Mouse (Mus musculus): ENCODE results near the gene Tnfsf9.
"Not testable (repeated sequence)": the region's sequence is repeated elsewhere in the genome, so short reads cannot be mapped to it uniquely, and the experiment has no call there.

Tnfsf9 gene

DNA sequence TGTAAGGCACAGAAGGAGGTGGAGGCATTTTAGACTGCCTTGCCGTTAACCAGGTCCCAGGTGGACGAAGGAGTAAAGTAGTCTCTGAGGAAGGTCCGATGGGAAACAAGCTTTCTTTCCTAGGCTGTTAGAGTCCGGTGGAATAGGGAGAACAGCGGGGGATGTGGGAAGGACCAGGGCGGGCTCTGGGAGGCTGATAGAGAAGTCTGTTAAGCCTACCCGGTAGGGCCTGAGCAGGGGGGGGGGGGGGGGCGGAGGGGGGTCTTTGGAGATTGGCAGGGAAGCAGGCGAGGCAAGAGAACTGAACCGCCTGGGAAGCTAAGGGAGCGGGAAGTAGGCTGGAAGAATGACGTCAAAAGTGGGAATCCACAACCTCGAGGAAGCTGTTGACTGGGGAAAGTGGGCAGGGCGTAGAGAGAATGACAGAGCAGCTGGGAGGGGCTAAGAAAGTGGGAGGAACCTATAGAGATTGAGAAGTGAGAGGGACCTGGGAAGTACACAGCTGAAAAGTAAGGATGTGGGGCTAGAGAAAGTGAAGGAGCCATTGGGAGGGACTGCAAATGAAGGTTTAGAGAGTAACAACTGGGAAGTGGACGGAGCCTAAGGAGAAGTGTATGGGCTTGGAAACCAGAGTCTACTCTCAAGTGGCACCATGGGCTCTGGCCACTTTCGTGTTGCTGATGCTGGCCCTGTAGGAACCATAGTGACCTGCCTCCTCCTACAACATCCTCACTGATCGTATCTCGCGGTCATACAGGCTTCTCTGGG lies 9.1 kb upstream of the Tnfsf9 start:
- no peak for DNase-seq

DNA sequence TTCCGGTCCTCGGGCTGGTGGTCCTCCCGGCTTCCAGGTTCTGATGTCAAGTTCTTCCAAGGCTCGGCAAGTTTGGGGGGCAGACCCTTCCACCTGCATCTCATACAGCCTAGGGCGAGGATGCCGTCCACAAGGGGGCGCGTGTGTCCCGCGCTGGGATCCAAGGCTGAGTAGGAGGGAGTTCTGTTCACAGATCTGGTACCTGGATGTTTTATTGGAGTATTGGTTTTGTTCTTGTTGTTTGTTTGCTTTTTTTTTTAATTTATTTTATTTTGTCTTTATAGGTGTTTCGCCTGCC lies 8.6 kb upstream of the Tnfsf9 start:
- peak; percentile 90 for DNase-seq

DNA sequence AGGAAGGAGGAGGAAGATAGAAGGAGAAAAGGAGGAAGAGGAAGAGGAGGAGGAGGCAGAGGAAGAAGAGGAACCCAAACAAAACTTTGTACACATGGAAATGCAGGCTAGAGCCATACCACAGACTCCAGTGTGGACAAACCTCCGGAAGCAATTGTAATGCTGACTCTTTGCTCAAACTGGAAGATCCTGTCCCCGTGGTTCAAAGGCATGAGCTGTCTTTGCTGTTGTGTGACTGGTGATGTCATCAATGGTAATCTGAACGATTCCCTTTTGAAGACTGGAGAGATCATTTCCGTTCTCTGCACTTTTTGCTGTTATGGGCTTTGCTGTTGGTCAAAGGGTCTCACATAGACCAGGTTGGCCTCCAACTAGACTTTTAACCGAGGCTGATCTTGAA lies 6.8 kb upstream of the Tnfsf9 start:
- no peak for DNase-seq

DNA sequence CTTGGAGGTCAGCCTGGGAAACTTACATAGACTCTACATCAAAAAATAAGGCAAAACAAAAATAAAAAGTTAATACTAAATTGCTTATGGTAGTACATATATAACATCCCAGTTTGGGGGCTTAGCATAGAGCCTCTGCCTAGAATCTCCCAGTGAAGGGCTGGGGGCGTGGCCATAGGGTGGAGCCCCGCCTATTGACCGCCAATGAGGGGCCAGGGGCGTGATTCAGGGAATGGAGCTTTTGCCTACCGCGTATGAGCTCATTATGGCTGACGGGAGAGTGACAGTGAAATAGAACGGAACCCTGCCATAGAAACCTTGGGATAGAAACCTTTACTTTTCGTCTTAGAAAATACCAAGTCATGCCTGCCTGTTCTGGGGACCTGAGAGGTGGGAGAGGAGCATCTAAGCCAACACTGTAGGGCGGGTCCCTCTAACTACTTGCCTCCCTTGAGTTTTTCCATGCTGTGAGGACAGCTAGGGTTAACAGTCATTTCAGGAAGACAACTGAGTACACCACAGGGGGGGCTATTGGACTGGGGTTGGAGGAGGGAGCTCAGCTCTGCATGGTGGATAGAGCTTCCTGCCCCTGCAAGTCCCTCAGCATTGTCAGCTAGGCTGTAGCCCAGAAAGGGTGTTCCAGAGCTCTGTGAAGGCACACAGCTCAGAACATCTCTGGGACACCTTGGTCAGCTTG lies 5.3 kb upstream of the Tnfsf9 start:
- DNase-seq: no peak

DNA sequence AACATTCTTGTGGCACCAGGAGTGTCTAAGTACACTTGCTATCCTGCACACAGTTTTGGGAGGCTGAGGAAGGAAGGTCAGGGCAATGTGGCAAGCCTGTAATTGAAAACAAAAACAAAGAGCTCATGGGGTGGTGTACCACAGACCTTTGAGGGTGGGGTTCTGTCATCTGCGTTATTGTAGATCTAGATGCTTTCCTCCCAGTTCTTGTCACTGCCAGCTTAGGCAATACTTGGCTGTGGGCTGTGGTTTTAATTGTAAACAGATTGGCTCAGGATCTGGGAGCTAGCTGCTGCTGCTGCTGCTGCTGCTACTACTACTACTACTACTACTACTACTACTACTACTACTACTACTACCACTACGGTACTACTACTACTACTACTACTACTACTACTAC lies 2.8 kb upstream of the Tnfsf9 start:
- no peak for DNase-seq

DNA sequence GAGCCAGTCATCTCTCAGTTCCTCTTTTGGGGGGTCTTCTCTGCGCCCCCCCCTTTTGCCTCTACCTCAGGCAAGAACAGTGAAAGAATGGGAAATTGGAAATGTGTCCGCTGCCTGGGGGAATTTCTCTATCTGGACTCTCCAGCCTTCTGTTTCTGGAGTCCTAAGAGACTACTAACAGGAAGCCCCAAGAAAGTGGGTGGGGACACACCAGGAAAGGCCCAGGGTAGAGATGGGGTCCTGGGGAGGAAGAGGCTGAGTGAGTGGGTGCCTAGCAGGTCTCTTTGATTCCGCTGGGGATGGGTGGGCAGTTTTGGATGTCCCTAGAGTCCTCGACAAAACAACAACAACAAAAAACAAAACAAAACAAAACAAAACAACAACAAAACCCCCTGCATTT lies 629 bp upstream of the Tnfsf9 start:
- DNase-seq: no peak

DNA sequence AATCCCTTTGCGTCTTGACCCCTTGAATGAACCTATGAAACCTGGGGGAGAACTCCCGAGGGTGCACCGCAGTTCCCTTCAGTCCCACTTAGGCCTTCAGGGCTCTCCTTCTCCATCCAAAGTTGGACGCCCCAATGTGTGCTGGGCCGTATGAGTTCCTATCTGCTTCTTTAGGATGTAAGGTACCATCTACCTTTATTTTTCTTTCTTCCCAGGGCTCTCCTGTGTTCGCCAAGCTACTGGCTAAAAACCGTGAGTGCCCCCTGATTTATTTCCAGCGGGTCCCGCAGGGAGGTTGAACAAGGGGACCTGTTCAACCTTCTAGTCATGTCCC lies 877 bp downstream of the Tnfsf9 start:
- DNase-seq: no peak

DNA sequence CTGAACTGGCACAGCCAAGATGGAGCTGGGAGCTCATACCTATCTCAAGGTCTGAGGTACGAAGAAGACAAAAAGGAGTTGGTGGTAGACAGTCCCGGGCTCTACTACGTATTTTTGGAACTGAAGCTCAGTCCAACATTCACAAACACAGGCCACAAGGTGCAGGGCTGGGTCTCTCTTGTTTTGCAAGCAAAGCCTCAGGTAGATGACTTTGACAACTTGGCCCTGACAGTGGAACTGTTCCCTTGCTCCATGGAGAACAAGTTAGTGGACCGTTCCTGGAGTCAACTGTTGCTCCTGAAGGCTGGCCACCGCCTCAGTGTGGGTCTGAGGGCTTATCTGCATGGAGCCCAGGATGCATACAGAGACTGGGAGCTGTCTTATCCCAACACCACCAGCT lies 1.9 kb downstream of the Tnfsf9 start:
- DNase-seq: no peak

DNA sequence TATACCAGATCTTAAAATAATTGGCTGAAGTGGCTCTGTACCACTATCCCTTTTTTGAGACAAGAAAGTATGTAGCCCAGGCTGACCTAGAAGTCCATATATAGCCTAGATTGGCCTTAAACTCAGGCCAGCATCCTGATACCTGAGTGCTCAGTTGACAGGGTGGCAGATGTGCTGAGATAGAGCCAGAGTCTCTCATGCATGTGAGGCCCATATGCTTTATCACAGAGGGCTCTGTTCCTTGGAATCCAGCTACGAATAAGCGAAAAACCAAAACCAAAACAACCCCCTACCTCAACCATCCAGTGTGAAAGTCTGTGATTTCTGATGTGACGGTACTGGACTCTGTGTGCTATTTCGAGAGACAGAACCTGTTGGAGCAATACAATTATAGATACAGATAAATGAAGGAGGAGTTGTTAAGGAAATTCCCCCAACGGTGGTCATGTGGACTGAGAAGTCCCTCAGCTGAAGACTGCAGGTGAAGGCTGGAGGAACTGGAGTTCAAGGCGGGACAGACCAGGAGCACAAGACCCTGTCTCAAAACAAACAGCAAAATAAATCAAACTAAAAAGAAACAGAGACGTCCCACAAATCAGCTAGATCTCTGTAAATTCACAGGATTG lies 3.0 kb downstream of the Tnfsf9 start:
- DNase-seq: no peak

DNA sequence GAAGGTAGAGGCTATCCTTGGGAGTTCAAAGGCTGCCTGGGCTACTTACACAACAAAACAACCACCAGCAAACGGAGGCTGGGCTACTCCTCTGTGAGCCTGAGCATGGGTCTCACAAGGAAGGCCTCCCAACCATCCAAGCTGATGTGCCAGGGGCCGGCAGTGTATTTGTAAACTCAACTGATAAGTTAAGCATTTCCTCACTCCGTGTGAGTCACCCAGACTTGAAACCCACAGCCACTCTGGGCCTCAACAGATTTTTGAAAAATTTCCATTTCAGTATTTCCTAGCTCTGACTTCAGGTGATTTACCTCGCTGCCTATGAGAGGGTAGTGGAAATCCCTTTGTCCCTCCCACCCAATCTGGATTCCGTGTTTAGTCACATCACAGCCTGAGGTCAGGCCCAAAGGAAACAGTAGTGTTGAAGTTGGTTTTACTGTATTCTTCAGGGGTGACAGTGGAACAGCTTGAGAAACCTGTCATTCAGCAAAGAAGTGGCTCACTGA lies 3.6 kb downstream of the Tnfsf9 start:
- no peak for DNase-seq

DNA sequence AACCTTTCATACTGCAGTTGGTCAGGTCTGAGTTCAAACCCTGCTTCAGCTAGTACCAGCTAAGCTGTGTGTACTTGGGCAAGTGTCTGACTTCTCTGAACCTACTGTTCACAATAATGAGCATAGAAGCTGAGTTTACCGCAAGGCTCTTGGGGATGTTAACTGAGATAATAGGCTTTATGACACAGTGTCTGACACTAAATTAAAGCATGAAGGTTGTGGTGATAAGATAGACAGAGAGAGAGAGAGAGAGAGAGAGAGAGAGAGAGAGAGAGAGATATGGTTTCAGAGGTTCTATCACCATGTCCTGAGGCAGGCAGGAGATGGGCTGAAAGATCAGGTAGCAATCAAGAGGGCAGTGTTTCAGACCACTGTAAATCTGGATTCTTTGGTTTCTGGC lies 4.9 kb downstream of the Tnfsf9 start:
- DNase-seq: no peak

DNA sequence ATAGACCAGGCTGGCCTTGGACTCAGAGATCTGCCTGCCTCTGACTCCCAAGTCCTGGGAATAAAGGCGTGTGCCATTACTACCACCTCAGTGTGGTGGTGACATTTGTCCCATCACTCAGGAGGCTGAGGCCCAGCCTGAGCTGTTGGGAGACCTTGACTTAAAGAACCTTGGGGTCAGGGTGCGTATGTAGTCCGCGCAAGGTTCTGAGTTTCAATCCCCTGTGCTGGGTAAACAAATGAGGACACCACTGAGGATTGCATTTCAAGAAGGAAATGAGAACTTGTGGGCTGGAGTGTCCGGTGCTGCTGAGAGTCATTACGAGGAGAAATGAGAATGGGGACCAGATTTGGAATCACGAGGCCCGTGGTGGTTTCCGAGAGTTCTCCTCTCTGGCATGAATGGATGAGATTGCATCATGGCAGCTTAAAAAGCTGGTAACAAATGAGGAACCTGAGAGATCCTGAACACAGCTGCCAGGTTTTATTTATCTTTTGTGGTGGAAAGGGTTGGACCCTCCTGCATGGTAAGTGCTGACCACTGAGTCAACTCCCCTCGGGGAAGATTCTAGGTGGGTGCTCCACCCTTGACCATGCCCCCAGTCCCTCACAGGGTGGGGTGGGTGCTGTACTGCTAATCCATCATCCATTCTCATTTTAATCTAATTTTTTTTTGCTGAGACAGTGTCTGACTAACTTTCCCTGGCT lies 7.8 kb downstream of the Tnfsf9 start:
- DNase-seq: no peak

DNA sequence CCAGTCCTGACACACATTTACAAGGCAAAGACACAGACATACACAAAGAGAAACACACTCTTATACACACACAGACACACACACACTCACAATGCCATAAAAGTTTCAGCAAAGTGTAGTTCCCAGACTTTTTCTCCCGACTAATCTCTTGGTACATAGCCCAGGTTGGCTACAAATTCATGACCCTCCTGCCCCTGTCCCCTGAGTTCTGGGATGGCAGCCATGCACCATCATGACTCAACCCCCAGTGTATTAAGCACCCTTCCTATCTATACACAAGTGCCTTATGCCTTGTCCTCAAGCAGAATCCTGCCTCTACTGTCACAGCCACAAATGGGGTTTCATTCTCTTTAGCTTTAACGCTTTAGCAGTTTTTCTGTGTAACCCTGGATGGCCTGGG lies 11.7 kb downstream of the Tnfsf9 start:
- DNase-seq: no peak

DNA sequence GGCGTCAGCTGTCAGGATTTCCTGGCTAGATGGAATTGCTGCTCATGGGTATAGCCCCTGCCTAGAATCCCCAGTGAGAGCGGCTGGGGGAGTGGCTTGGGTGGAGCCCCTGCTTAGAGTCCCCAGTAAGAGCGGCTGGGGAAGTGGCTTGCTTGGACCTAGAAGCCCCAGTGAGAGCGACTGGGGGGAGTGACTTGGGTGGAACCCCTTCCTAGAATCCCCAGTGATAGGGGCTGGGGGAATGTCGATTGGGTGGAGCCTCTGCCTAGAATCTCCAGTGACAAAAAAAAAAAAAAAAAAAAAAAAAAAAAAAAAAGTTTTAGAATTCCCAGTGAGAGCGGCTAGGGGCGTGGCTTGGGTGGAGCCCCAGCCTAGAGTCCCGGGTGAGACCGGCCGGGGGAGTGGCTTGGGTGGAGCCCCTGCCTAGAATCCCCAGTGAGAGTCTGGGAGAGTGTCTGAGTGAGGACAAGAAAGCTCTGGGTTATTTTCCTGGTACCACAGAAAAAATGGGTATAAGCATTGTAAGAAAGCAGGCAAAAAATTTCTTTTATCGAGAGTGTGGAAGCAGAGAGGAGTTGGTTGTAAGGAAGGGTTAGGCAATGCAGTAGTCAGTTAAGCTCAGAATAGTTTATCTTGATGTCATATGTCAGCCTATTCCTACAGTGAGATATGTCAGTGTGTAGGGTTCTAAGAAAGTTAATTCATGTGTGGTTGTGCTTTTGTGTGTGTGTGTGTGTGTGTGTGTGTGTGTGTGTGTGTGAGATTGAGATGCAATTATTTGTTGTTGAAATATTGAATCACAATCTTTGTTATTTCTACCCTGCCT lies 13.6 kb downstream of the Tnfsf9 start:
- DNase-seq: no peak

DNA sequence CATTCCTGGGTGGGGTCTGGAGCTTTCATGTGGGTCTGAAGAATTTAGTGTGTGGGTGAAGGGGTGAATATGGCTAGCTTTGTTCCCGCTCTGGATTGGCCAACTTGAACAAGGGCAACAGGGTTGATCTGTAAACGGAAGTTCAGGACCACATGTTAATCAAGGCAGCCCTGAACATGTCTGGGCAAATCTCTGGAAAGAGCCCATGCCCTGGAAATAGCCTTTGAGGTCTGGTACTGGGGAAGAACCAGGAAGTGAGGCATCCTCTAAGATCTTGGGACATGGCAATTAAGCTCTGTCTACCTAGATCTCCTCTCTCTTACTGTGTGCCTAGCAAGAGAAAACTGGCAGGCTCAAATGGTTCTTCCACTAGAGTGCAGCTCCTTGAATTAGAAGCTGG lies 16.7 kb downstream of the Tnfsf9 start:
- DNase-seq: no peak

DNA sequence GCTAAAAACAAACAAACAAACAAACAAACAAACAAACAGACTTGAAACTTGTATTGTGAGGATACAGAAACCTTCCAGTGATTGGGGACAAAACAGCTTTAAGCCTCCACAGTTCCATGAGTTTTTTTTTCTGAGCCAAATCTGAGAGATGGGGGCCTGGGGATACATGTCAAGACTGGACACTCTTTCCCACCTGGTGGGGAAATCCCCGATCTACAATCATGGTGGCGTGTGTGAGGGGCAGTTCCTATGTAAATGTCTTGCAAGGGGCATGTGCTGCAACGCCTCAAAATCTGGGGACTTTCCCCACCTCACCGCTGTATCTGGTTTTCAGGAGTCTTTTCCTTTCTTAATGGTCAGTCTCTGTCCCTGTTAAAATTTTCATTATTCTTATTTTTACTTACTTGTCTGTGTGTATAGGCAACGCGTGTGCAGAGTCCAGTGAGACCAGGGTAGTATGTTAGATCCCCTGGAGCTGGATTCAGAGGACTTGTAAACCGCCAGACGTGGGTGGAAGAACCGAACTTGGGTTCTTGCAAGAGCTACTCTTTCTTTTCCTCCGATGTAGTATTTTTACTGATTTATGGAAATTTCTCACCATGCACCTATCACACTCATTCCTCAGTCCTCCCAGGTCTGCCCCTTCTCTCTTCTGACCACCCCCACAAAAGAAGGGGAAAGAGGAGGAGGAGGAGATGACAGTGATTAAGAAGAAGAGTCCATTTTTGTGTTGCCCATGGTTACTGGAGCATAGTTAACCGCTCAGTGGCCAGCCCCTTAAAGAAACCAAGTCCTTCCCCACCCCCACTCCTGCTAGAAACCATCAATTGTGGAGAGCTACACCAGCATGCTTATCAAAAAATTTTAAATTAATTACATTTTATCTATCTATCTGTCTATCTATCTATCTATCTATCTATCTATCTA lies 18.3 kb downstream of the Tnfsf9 start:
- DNase-seq: no peak

DNA sequence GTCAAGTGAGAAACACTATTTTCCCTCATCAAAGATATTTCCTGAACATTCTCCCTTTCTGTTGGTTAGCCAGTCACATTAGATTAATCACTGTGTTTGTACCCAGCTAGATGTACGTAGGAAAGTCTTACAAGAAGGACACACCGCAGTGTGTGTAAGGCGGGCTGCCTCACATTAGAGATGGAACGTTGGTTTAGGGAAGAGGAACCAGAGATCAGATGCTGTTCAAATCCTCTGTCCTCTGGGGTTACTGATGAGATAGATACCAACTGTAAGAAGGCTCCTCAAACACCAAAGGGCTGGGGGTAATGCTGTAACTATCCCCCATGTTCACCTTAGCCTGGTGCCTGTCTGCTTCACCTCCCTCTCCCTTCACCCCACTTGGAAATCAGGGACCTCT lies 19.7 kb downstream of the Tnfsf9 start:
- no peak for DNase-seq

DNA sequence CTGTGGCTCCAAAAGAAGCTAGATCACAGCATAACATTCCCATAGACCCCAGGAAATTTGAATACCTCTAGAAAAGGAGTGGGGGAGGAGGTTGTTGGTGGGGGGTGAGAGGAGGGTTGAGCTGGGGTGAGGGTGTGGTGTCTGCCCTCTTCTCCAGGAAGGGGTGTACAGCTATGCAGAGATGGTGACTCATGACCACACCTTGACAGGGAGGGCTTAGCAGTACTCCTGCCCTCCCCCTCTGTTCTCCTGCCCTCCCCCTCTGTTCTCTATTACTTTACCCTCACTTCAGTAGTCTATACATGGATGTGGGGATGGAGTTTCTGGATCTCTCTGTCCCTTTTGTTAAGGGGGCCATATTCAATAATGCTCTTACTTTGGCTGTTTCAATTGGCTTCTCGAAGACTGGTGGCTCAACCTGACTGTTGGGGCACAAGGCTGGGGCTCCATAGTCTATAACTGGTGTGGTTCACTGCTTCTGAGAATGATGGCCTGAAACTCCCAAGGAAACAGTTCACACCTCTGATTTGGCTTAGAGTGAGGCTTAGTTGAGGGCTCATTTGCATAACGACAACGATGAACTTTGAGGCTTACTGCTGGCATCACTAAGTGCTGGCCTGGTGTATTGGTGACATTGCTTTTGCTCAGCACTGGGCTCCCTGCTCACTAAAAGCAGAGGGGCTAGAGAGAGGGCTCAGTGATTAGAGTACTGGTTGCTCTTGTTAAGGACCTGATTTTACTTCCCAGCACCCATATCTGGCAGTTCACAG lies 20.9 kb downstream of the Tnfsf9 start:
- no peak for DNase-seq

DNA sequence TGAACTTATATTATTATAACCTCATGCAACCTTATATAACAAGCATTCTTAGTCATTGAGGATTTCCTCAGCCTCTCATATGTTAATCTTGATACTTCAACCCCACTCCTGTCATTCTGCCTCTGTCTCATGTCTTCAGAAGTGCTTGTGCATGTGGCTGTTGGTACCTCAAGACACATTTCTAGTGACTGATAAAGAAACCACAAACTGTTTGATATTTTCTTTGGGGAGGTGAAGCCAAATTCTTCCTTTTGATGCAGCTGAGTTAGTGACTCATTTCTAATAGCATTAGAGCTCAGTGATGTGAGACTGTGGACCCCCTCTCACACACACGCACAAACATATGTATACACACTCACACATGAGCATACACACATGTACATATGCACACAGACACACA lies 26.7 kb downstream of the Tnfsf9 start:
- DNase-seq: no peak

DNA sequence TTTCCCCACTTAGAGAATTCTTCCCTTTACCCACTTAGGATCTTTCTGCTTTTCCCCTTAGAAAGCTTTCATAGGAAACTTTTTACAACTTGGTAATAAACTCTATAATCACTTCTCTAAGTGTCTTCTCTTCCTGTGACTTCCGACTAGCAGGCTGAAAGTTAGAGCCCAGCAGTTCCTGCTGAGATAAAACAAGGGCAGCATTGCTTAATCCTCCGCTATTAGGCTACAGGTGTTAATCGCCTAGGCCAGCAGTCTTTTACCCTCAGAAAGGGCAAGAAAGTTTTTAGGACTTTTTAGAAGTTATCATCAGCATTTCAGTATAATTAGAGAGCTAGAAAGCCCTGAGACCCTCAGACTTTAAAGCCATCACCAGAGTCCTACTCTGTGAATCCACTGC lies 28.9 kb downstream of the Tnfsf9 start:
- DNase-seq: not testable (repeated sequence)

DNA sequence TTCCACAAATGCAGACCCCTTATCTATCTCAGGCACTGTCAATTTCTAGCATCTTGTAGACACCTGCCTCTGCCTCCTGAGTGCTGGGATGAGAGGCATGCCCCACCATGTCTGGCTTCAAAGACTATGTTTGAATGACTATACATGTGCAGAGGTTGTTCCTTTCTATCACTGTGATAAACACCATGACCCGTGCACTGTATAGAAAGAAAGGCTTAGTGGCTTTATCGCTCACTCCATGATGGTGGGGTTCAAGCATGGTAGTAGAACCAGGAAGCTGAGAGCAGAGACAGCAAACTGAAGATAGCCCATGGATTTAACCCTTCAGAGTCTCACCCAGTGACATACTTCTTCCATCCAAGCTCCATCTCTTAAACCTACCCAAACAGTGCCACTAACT lies 29.6 kb downstream of the Tnfsf9 start:
- DNase-seq: no peak
